Mouse (Mus musculus): ENCODE data around the gene Amigo3. TPM values are rescaled to one million over a fixed set of nuclear protein-coding genes. Genes with fewer than 3 reads are reported as not detected.
"Not testable (repeated sequence)": the region's sequence is repeated elsewhere in the genome, so short reads cannot be mapped to it uniquely, and the experiment has no call there.

The Amigo3 gene
- 1.7 and 2.0 TPM in 2 replicates for polyA plus RNA-seq (2015; fragmentation: Nextera tagmentation; extraction: Ambion mirVana)

DNA sequence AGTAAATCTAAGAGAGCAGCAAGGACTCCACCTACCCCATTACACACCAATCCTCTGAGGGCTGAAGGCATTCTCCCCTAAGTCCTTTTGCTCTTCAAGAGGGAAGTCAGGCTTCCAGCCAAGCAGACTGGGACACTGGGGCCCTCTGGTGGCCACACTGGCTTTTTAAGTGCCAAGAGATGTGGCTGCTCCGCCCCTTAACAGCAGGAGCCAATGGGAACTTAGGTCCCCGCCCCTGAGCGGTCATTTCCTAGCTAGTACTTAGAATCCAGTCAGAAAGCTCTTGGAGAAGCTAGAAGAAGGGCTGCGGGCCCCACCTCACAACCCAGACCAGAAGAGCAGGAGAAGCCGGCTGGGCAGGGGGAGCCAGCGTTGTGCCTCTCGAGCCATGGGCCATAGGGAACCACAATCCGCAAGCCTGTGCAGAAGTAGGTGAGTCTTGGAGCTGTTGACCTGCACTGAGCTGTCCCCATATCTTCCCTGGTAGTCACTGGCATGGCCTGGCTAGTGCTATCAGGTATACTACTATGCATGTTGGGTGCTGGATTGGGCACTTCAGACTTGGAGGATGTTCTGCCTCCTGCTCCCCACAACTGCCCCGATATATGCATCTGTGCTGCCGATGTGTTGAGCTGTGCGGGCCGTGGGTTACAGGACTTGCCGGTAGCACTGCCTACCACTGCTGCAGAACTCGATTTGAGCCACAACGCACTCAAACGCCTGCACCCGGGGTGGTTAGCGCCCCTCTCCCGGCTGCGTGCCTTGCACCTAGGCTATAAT lies at the start of gene Amigo3:
Gene Amigo3, plus strand, starts transcription at position 275 of the 780 bp plus-strand sequence.
- peak; percentile 96 for DNase-seq (ENCODE audit: low spot score)

DNA sequence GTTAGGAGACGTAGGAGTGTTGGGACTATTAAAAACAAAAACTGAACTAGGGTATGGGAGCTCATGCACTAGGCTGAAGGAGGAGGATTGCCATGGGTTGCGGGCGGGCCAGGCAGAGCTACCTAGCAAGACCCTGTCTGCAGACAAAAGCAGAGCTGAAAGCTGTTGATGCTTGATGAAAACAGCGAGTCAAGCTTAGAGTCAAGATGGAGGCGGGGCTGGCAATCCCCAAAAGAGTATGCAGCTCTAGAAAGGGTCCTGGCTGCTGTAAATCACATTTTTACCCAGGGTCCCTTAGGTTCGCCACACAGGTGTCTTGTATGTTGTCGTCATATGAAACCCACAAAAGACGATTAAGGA lies 49.4 kb upstream of the Amigo3 start:
- peak; percentile 68 for DNase-seq (ENCODE audit: low spot score)

DNA sequence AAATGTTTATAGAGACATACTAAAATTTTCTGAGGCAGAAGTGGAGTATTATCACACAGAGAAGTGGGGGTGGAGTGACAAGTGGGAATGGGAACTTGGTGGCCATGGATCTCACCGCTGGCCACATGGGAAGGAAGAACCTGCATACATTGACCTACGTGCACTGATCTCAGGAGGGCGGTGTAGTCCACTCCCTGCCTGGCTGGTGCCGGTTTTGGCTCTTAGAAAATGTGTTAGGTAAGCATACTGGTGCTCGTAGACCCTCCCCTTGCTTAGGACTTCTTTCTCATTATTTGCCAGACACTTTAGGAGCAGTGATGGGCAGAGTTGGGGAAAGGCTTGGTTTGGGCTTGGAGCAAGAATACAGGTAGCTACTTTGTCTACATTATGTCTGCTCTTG lies 44.9 kb upstream of the Amigo3 start:
- DNase-seq (ENCODE audit: low spot score), result no peak

DNA sequence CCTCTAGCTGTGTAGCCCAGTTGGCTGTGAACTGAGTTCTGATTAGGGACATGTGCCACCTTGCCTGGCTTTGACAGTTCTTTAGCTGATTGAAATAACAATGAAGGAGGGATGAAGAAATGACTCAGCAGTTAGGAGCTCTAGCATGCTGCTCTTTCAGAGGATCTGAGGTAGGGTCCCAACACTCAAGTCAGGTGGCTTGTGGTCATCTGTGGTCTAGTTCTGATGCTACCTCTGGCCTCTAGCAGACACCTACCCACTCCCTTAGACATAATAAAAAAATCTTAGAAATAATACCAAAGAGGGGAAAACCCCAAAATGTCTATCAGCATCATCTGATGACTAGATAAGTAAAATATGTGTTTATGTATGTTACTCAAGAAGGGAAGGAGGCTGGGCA lies 42.6 kb upstream of the Amigo3 start:
- DNase-seq (ENCODE audit: low spot score), result no peak

GRCm38 (mm10) chr9:108013577-108013976 lies 39.4 kb upstream of the Amigo3 start:
- DNase-seq (ENCODE audit: low spot score), result not testable (repeated sequence)

- no peak for DNase-seq (ENCODE audit: low spot score)
These were observed 35.8 kb upstream of the Amigo3 start for GRCm38 (mm10) chr9:108017127-108017526.

- no peak for DNase-seq (ENCODE audit: low spot score)
These were observed 32.2 kb upstream of the Amigo3 start for GRCm38 (mm10) chr9:108020741-108021140.

GRCm38 (mm10) chr9:108023216-108023615 lies 29.7 kb upstream of the Amigo3 start:
- DNase-seq (ENCODE audit: low spot score), result no peak

DNA sequence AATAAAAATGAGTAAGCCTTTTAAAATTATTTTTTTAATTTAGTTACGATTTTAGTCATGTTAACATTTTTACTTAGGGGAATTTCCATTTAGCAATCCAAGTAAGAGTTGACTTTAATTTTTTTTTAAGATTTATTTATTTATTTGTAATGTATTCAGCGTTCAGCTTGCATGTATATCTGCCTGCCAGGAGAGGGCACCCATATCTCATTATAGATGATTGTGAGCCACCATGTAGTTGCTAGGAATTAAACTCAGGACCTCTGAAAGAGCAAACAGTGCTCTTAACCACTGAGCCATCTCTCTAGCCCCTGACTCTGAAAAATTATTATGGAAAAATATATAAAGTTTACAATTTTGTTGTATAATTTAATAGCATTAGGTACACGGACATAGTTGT lies 26.4 kb upstream of the Amigo3 start:
- no peak for DNase-seq (ENCODE audit: low spot score)

DNA sequence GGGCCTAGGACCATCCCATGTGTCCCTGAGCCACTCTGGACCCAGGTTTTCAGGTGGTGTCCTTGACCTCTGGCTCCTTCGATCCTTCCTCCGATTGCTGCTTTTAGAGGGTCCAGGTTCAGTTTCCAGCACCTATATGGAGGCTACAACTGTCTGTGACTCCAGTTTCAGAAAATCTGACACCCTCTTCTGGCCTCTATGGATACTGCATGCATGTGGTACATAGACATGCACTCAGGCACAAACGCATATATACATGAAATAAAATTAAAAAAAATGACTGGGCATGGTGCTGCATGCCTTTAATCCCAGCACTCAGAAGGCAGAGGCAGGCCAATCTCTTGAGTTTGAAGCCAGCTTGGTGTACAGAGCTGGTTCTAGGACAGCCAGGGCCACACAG lies 25.1 kb upstream of the Amigo3 start:
- DNase-seq (ENCODE audit: low spot score), result no peak

- no peak for DNase-seq (ENCODE audit: low spot score)
These were observed 20.8 kb upstream of the Amigo3 start for GRCm38 (mm10) chr9:108032126-108032525.

DNA sequence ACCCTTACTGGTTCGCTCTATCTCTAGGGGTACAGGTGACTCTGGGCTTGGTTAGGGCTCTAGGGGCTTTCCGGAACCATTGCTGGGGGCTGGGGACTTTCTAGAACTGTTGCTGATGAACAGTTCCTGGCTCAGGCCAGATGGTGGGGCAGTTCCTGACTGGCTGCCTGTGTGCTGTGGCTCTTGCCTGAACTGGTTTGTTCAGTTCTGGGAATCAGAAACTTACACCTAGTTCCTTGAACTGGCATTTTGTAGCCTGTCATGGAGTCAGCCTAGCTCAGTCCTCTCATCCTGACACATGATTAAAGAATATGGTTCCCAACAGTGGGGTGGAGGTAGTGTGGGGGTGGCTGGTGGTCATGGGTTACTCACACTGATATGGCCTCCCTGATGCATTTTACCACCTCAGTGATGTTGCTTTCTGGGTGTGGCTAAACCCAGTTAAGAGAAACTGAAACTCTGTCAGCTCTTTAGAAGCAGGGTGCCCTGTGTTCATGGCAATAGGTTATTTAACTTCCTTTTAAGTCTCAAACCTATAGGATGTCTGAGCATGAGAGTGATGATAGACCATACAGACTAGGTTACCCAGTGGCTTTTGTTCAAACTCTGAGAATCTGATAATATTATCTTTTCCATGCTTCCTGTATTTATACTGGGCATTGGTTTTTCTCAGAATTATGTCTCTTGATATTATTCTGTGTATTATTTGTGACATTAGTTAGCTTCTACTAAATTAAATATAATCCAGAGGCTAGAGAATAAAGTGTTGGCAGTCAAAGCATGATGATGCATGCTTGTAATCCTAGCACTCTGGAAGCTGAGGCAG lies 17.4 kb upstream of the Amigo3 start:
- no peak for DNase-seq (ENCODE audit: low spot score)

GRCm38 (mm10) chr9:108044751-108045492 lies 8.0 kb upstream of the Amigo3 start:
- DNase-seq (ENCODE audit: low spot score), result no peak

- DNase-seq (ENCODE audit: low spot score), result no peak
These were observed 6.4 kb upstream of the Amigo3 start for GRCm38 (mm10) chr9:108046582-108046981.

- no peak for DNase-seq (ENCODE audit: low spot score)
These were observed 5.1 kb upstream of the Amigo3 start for GRCm38 (mm10) chr9:108047601-108048565.

- no peak for DNase-seq (ENCODE audit: low spot score)
These were observed 4.4 kb upstream of the Amigo3 start for GRCm38 (mm10) chr9:108048566-108048955.

DNA sequence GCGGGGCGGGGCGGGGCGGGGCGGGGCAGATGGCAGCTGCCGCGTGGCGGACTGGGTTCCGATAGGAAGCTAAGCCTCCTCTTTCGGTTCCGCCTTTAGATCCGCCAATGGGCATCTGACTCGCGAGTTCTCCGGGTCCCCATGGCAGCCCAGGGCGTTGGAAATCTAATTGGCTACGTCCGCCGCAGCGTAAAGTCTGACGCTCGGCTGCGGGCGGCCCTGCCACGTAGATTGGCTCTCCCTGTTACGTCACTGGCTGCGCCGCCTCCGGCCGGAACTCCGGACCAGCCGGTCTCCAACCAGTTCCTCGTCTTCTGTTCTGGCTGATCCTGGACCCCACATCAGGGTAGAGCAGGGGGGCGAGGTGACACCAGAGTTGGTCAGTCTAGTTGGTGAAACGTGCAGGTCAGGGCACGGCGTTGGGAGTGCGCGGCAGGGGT lies 3.9 kb upstream of the Amigo3 start, which contains the start of gene Gmppb:
Gene Gmppb, plus strand, starts transcription at position 227 of the 440 bp plus-strand sequence.
- peak; percentile 97 for DNase-seq (ENCODE audit: low spot score)

DNA sequence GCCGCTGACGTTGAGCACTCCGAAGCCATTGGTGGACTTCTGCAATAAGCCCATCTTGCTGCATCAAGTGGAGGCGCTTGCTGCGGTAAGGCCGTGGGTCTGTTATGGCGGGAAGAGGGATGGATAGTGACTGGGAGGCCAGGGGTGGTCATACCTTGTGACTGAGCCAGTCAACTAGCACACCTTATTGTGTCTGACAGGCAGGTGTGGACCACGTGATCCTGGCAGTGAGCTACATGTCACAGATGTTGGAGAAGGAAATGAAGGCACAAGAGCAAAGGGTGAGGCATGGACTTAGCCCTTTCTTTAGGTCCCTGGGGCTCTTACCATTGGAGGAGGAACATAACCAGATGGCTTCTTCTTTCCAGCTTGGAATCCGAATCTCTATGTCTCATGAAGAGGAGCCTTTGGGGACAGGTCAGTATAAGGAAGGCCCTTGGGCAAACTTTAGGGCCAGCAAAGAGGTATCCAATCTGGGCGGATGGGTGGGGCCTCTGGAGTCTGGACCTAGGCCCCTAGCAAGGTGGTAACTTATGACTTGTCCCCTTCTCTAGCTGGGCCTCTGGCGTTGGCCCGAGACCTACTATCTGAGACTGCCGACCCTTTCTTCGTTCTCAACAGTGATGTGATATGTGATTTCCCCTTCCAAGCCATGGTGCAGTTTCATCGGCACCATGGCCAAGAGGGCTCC lies 3.3 kb upstream of the Amigo3 start:
- DNase-seq (ENCODE audit: low spot score), result no peak

DNA sequence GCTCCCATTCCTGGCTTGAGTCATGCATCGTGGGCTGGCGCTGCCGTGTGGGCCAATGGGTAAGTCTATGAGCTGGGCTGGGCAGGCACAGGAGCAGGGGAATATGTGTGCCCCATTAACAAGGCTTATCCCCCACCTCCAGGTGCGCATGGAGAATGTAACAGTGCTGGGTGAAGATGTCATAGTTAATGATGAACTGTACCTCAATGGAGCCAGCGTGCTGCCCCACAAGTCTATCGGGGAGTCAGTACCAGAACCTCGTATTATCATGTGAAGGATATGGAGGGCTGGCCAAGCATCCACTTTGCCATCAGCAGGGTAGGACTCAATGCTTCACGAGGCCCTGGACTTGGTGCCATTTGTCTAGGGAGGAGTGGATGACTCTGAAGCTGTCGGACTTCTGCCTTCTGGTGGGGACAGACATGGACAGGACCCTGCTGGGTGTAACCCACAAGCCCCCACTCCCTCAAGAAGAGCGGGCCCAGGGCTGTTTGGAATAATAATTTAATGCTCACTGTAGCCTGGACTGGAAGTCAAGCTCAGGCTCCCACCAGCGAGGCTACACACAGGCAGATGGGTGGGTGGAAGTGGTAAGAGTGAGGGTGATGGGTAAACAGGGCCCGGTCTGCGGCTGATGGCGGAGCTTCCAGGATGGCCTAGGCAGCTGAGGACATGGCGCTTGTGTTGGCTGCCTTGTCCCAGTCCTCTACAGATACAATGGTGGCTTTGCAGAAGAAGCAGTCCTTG lies 1.6 kb upstream of the Amigo3 start:
- no peak for DNase-seq (ENCODE audit: low spot score)
